Mouse (Mus musculus) duodenum, adult 2 months (tissue): Measurements from ENCODE around the gene Crb2. TPM values are rescaled to one million over a fixed set of nuclear protein-coding genes. Genes with fewer than 3 reads are reported as not detected.

Experiments
- polyA plus RNA-seq: library from polyadenylated mRNA; depleted of rRNA; stranded (reverse); fragments of >200 nt; gene quantifications from 2 replicates; pipeline ENCODE4 v1.2.3, GENCODE M21; 2012; ENCODE audit warnings: low replicate concordance; rRNA removed

Gene Crb2
- polyA plus RNA-seq = 0.08 and 0.37 TPM in 2 replicates

GRCm38 (mm10) chr2:37776016-37776415 lies at the start of gene Crb2:
Gene Crb2, plus strand, starts transcription at chr2:37776249.

Other genes starting within 250 kb of the Crb2 start
- gene Strbp, start 72.4 kb upstream of the Crb2 start, polyA plus RNA-seq = 1.7 and 1.8 TPM in 2 replicates